Mouse (Mus musculus): ENCODE results near the gene Spag4. TPM values are rescaled to one million over a fixed set of nuclear protein-coding genes. Genes with fewer than 3 reads are reported as not detected.

Spag4 gene
- polyA plus RNA-seq (2012; rRNA removed; ENCODE audit: low replicate concordance) = 0.27 and 0.93 TPM in 2 replicates

GRCm38 (mm10) chr2:156065099-156066041 lies at the start of gene Spag4:
Gene Spag4, plus strand, starts transcription at chr2:156065175.

DNA sequence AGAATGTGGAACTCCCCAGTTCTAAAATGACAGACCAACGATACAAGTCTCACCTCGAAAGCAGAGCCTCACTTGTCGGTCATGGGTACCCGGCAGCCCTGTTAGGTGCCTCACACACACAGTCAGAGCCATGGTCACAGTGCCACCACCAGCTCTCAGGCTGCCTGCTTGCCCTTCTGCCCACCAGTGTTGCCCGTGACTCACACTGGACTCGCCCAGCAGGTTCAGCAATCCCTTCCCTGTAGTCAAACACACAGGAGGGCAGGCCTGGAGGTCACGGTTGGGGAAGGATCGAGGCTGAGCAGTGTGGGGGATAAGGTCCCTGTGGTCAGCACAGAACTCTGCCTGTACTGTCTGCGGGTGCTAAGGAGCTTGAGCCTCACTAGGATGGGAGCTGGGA lies 12.2 kb upstream of the Spag4 start, which contains the start of gene Fer1l4:
Gene Fer1l4 (minus strand): TSS at position 132 of the 400 bp plus-strand sequence.

DNA sequence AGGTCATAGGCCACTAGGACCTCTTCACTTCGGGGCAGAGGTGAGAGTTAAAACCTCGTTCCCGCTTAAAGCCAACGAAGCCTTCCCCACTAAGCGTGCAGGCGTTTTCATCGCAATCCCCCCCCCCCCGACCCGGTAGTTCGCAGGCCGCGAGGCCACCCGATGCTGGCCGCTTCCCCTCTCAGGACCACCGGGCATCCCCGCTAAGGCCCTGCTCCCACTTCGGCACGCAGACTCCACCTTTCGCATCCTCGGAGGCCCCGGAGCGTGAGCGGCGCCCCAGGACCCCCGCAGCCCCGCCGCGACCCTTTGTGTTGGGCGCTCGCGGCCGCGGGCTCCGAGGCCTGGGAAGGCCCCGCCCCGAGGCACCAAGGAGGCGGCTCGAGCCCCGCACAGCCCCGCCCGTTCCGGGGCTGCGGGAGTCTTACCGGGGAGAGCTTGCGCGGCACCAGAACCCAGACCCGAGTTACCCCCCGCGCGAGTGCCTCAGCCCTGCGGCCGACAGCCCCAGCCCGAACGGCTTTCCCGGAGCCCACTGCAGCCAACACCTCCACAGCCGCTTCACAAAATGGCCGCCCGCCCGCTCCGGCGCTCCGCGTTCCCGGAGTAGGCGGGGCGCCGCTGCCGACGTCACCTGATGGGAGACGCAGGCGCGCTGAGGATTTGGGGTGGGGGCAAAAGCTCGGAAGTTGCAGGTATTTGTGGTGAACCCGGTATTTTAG lies 46.5 kb downstream of the Spag4 start, which contains the start of the genes Cpne1 and Rbm12:
Gene Cpne1 (minus strand): TSS at position 608 of the 722 bp plus-strand sequence.
Gene Rbm12 (minus strand): TSS at position 621 of the 722 bp plus-strand sequence.

Other genes starting within 250 kb of the Spag4 start
- gene BC029722, start 245.7 kb upstream of the Spag4 start, polyA plus RNA-seq (2012; rRNA removed; ENCODE audit: low replicate concordance) = 55.5 and 73.0 TPM in 2 replicates
- gene Eif6, start 238.2 kb upstream of the Spag4 start, polyA plus RNA-seq (2012; rRNA removed; ENCODE audit: low replicate concordance) = 336 and 452 TPM in 2 replicates
- gene Fam83c, start 230.3 kb upstream of the Spag4 start, polyA plus RNA-seq (2012; rRNA removed; ENCODE audit: low replicate concordance) = 0.15 and 1.1 TPM in 2 replicates
- gene Uqcc1, start 134.9 kb upstream of the Spag4 start, polyA plus RNA-seq (2012; rRNA removed; ENCODE audit: low replicate concordance) = 6.6 and 8.5 TPM in 2 replicates
- not detected in 2 replicates for gene Gm15557, start 124.4 kb upstream of the Spag4 start, polyA plus RNA-seq (2012; rRNA removed; ENCODE audit: low replicate concordance)
- not detected in 2 replicates for gene Gdf5, start 119.8 kb upstream of the Spag4 start, polyA plus RNA-seq (2012; rRNA removed; ENCODE audit: low replicate concordance)
- 3.8 and 4.3 TPM in 2 replicates for gene Cep250, start 108.7 kb upstream of the Spag4 start, polyA plus RNA-seq (2012; rRNA removed; ENCODE audit: low replicate concordance)
- gene 6430550D23Rik, start 57.2 kb upstream of the Spag4 start, polyA plus RNA-seq (2012; rRNA removed; ENCODE audit: low replicate concordance) = 1.4 and 1.9 TPM in 2 replicates
- gene Ergic3, start 57.1 kb upstream of the Spag4 start, polyA plus RNA-seq (2012; rRNA removed; ENCODE audit: low replicate concordance) = 225 and 402 TPM in 2 replicates
- gene Fer1l4, start 12.2 kb upstream of the Spag4 start, polyA plus RNA-seq (2012; rRNA removed; ENCODE audit: low replicate concordance) = 0.30 and 10.9 TPM in 2 replicates
- 27.7 and 40.4 TPM in 2 replicates for gene Cpne1, start 46.8 kb downstream of the Spag4 start, polyA plus RNA-seq (2012; rRNA removed; ENCODE audit: low replicate concordance)
- gene Rbm12, start 46.8 kb downstream of the Spag4 start, polyA plus RNA-seq (2012; rRNA removed; ENCODE audit: low replicate concordance) = 3.8 and 4.8 TPM in 2 replicates
- gene Gm28036, start 61.9 kb downstream of the Spag4 start, polyA plus RNA-seq (2012; rRNA removed; ENCODE audit: low replicate concordance) = 0.24 and 0.83 TPM in 2 replicates
- 203 and 222 TPM in 2 replicates for gene Romo1, start 78.9 kb downstream of the Spag4 start, polyA plus RNA-seq (2012; rRNA removed; ENCODE audit: low replicate concordance)
- gene Nfs1, start 79.0 kb downstream of the Spag4 start, polyA plus RNA-seq (2012; rRNA removed; ENCODE audit: low replicate concordance) = 27.1 and 41.1 TPM in 2 replicates
- 26.9 and 39.9 TPM in 2 replicates for gene Rbm39, start 115.1 kb downstream of the Spag4 start, polyA plus RNA-seq (2012; rRNA removed; ENCODE audit: low replicate concordance)
- 3.6 and 4.3 TPM in 2 replicates for gene Phf20, start 131.3 kb downstream of the Spag4 start, polyA plus RNA-seq (2012; rRNA removed; ENCODE audit: low replicate concordance)
- gene Cnbd2, start 247.1 kb downstream of the Spag4 start, polyA plus RNA-seq (2012; rRNA removed; ENCODE audit: low replicate concordance) = 0.27 and 0.44 TPM in 2 replicates
- 405 and 1,530 TPM in 2 replicates for gene Scand1, start 247.5 kb downstream of the Spag4 start, polyA plus RNA-seq (2012; rRNA removed; ENCODE audit: low replicate concordance)